Mouse (Mus musculus): ENCODE results near the gene Myo1b.

DNA sequence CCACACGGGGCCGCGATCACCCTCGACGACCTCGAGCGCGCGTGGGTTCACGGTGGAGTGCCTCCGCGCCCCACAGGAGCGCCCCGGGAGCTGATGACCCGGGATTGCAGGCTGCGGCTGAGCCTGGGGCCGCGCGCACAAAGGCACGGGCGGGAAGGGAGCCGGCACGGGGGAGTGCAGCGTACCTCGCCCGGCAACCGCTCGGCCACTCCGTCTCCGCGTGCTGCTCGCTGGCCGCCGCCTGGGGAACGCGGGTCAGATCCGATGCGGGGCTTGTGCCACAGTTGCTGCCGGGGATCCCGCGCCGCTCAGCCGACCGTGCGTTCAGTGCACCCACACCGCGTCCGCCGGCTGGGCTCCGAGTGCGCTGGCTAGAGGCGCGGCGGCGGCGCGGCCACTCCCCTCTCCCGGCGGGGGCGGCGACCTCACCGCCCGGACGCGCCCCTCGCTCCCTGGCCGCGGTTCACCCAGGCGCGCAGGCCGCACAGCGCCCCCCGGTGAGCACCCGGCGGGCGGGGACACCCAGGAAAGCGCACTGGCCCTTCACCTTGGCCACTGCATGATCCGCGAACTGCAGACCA is at the start of gene Myo1b:
- TF ChIP-seq CTCF (IDR thresholded peaks at IDR 0.05; ENCODE audit: extremely low read depth, insufficient read length, insufficient replicate concordance, low read depth, low read length): no peak
- no peak for TF ChIP-seq POLR2A (IDR thresholded peaks at IDR 0.05; ENCODE audit: low read depth, low read length)
